Mouse (Mus musculus): Measurements from ENCODE around the gene Klf12. TPM values are rescaled to one million over a fixed set of nuclear protein-coding genes. Genes with fewer than 3 reads are reported as not detected.

The Klf12 gene
- 37.7 and 74.1 TPM in 2 replicates for polyA plus RNA-seq (2012; rRNA removed)

DNA sequence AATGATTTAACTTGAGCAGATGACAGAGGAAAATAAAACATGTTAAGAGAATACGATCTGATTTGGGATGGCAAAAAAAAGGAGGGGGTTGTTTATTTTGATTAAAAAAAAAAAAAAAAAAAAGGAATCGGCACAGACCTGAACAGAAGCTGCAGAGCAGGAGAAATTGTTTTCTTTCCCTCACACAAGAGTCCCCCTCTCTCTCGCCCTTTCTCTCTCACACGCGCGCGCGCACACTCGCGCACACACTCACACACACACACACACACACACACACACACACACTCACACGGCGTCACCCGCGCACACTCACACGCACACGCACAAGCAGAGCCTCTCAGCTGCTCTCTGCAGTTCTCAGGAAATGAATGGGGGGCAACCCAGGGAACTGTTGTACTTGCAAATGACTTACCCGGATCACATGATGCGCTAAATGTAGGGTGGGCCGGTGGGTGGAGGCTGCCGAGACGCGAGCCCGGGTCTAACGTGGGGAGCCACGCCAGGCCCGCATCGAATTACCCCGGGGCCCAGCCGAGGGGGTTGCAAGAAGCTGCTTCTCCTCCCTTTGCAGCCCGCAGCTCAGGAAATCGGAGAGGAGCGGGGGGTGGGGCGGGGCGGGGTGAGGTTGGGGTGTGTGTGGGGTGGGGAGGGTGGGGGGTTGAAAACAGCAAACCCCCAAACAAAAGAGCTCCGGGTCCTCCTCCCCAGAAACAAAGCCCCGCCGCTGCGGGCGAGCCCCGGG, at the start of gene Klf12:
Klf12 (minus strand) TSS at position 561 of the 742 bp plus-strand sequence.

